Mouse (Mus musculus) layer of hippocampus, postnatal 25 days (tissue): ENCODE results near the gene Eif4ebp2. TPM values are rescaled to one million over a fixed set of nuclear protein-coding genes. Genes with fewer than 3 reads are reported as not detected.

Source experiments
- DNase-seq, 2 experiments: peaks; one replicate each; pipeline ENCODE4 v3.0.0; 2022; ENCODE audit warnings: mixed read lengths in 2 of 2, low spot score in 1 of 2; ENCODE audit errors: extremely low spot score in 1 of 2
- total RNA-seq, 2 experiments: library from RNA; stranded (reverse); gene quantifications; 2 replicates each; pipeline ENCODE4 v1.2.3; 2021

The Eif4ebp2 gene
- 10 to 100 TPM; 49.2 to 51.1 TPM for total RNA-seq

DNA sequence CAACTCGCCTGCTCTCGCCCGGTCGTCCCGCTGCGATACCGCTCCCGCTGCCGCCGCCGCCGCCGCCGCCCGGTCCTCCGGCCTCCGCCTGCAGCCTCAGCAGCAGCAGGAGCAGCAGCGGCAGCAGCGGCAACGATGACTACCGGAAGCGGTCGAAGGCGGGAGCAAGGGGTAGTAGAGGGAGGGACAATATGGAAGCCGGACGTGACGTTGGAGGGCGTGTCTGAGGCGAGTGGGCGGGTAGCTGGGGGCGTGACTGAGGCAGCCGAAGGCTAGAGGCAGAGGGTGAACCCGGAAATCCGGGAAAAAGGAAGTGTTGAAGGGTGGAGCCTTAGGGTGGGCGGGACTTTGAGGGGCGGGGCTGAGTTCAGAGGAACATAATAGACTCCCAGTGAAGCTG, at the start of gene Eif4ebp2:
TSS of gene Eif4ebp2 (minus strand) at position 17 of the 400 bp plus-strand sequence.
- DNase-seq = peak; percentile 96 to 97

DNA sequence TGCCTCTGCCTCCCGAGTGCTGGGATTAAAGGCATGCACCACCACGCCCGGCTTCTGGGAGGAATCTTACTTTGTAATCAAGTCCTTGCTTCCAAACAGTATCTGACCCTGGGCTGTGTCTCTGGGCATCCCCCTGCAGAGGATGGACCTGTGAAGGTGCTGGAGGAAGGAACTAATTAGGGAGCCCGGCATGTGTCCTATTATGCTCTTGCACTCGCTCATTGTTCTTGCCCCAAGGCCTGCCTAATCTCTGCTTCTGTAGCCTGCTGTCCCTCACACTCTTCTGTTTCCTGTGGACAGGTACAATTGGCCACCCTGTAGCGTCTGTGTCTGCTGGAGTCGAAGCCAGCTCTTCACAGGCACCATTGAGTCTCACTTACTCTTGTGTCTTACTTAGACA, 48.3 kb upstream of the Eif4ebp2 start:
- no peak for DNase-seq

DNA sequence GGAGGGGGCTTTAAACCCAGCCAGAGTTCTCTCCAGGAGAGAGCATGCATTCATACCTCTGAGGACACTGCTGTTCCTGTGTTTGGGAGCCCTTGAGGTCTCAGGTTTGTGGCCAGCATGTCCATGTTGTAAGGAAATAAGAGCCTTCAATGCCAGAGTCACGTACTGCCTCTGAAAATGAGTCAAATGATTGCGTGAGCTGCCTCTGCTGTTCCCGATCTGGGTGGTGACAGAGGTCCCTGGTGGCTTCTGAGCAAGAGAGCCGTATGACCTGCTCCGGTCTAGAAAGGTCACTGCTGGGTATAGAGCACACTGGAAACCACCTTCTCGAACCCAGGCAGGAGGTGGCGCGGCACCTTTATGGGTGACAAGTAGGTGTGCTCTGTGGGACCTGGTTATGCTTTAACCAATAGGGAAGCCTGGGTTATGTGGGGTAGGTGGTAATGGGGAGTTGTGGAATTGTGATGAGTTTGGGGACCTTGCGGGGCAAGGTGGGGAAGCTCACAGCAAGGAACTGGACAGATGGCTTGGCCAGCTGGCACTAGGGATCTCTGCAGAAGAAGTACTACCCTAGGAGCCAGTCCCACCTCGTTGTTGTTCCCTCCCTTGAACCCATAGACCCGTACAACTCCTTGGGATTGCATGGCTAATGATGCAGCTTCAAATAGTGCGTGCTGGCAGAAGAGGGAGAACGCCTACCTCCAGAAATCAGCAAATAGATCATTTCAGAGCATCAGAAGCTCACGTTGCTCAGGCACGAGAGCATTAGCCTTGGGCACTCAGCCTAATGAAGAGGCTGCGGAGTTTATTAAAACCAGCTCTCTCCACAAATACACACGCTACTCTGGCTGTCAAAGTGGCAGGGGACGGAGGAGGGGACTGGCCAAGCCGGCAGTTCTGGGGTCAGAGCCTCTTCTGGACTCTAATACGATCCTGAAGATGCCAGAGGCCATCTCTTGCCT, 47.3 kb upstream of the Eif4ebp2 start:
- DNase-seq = no peak

DNA sequence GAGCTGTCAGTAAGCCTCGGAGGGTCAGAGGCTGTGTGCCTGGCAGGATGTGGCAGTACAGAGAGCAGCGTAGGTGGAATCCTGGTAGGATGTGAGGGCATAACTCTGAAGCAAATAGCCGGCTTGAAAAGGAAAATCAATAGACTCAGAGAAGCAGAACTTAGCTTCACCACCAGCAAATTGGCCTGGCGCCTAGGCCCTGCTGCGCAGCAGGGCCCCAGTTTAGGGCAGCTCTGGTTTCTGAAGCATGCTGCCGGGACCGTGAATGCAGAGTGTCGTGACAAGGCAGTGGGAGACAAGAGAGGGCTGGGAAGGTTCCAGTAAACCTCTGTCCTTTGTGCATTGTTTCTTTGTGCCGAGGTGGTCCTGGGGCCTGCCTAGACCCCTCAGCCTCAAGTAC, 43.8 kb upstream of the Eif4ebp2 start:
- DNase-seq = no peak

DNA sequence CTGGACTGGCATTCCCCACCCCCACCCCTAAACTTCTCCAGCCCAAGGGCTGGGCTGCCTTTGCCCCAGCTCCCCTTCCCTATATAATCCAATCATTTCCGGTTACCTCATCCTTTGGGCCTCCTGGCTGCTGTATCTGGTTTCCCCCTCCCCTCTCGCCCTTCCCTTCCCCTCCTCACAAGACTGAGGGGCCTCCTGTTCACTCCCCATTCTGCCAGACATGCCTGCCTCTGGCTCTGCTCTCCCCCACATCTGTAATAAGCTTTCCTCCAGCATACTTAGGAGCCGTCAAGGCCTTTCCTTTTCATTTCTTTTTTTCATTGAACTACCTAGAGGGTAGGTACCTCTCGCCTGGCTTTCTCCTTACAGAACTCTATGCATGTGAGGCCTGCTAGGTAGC, 43.0 kb upstream of the Eif4ebp2 start:
- no peak for DNase-seq

GRCm38 (mm10) chr10:61492040-61492439, 39.6 kb upstream of the Eif4ebp2 start:
- DNase-seq = peak; percentile 66 to 87

- DNase-seq = no peak
These were observed 39.1 kb upstream of the Eif4ebp2 start for GRCm38 (mm10) chr10:61491573-61491972.

DNA sequence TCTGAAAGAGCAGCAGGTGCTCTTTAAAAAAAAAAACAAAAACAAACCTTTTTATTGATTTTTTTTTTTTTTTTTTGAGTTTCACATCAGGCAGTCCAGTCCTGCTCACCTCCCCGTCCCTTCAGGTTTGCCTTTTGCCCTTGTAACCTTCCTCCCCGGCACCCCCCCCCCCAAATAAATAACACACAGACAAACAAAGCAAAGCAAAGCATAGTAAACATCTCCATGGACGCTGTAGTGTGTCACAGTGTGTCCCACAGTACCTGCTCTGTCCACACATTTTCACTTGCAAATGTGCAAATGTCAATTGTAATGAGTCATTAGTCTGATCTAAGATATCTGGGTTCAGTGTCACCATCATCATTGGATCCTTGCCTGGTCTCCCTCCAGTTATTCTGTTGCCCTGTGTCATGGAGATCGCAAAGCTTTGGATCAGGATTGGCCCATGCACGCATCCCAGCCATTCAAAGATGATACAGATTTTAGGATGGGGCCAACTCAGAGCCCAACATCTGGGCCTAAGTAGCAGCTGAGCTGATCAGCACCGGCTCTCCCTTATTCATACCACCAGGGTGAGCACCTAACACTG, 36.2 kb upstream of the Eif4ebp2 start:
- no peak for DNase-seq

DNA sequence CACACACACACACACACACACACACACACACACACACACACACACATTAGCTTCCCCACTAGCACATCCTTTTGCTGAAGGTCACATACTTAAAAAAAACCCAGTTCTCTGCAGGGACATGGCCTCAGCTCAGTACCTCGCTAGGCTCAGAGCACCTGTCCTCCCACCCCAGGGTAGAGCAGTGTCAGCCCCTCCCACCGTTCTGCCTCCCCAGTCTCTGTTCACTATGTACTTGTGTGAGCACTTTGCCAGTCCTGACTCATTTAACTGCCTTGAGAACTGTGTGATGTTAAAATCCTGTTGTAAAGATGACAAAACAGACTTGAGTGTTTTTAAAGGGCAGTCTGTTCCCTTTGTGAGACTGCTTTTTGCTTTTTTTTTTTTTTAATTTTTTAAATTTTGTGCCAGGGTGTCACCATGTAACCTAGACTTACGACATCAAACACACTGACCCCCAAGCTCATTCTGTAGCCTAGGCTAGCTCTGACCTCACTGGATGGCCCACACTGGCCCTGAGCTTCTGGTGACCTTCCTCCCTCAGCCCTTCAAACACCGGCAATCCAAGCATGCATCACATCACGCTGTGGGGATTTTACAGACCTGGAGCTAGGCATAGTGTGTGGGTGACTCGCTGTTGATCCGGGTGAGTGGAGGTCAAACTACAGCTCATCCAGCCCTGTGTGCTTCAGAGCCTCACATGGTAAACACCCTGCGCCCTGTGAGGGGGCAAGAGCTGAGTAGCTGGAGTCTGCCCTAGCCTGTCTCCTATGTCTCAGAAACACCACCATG, 34.3 kb upstream of the Eif4ebp2 start:
- no peak for DNase-seq

- no peak for DNase-seq
These were observed 32.3 kb upstream of the Eif4ebp2 start for GRCm38 (mm10) chr10:61484801-61485200.

DNA sequence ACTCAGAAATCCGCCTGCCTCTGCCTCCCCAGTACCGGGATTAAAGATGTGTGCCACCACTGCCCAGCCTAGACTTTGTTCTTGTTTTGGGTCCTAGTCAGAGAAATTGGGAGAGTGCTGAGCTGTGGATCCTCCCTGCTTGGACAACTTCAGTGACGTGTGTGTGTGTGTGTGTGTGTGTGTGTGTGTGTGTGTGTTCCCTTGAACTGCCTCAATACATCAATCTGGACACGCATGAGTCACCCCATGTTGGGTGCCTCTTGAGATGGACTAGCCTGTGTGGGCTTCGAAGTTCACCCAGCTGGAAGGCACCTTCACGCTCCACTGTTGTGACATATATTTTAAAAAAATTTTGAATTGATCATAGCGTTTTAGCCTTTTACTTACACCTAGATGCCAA, 30.3 kb upstream of the Eif4ebp2 start:
- no peak for DNase-seq

GRCm38 (mm10) chr10:61480488-61480887, 28.0 kb upstream of the Eif4ebp2 start:
- DNase-seq = no peak

GRCm38 (mm10) chr10:61479927-61480326, 27.5 kb upstream of the Eif4ebp2 start:
- DNase-seq = no peak

- no peak for DNase-seq
These were observed 27.0 kb upstream of the Eif4ebp2 start for GRCm38 (mm10) chr10:61479461-61479860.

DNA sequence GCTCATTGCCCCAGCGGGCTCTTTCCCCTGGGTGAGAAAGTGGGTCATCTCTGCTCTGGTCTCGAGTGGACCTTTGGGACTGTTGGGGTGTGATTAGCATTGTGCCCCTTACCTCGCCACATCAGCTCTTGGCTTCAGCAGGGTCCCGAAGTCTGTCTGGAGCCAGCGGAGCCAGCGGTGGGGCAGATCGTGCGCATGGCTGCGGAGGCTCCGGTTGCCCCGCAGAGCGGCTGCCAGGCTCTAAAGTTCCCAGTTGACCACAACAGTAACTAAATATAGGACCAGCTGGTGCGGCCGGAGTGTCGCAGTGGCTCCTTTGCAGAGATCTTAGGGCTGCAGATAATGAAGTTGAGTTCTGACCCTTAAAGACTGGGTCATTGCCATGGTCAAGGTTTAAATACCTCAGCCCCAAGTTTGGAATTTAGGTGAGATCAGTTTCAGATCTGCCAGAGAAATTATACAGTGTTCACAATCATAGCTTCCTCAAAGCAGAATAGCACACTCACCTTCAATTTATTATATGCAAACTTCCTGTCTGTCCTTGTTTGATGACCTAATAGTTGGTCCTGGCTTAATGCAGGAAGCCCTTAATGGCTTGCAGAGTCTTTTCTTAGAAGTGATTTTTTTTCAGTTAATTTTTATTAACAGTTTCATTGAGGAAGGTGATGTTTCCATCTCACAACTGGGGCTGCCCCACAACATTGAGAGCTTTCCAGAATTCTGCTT, 24.1 kb upstream of the Eif4ebp2 start:
- DNase-seq = no peak

DNA sequence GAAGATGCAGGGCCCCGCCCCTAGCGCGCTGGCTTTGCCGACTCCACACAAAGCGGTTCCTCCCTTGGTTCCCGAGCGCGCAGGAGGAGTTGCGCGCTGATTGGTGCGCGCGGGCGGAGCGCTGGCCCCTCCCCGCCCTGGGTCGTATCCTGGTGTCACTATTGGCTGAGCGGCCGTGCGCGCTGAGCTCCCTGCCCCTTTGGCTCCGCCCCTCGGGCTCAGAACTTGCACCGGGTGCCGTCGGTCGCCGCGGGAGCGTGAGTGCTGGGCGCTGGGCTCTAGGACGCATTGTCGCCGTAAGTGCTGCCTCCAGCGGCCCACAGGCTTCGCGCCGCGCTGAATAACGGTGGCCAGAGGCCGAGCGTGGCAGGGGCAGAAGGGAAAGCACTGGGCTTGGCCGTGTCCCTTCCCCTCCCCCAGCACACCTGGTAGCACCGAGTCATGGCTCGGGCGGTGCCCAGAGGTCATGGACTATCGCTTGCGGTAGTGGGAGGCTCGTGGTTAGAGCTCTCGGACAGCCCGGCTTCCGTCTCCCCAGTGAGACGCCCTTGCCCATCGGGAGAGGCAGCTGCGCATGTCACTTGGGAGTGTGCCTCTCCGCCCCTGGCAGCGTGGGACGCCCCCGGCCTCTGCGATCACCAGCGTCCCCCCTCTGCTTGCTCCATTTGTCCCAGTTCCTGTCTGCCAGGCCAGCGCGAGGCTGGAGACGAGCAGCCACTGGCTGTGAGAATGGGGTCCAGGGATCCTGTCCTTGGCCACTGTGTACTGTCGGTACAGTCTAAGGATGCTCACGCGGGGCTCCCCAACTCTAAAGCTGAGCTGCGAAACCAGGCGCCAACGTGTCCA, 23.4 kb upstream of the Eif4ebp2 start, which contains the start of gene Lrrc20:
TSS of gene Lrrc20 (plus strand) at position 208 of the 846 bp plus-strand sequence.
- peak; percentile 78 to 81 for DNase-seq

- DNase-seq = no peak
These were observed 21.9 kb upstream of the Eif4ebp2 start for GRCm38 (mm10) chr10:61474344-61474743.

DNA sequence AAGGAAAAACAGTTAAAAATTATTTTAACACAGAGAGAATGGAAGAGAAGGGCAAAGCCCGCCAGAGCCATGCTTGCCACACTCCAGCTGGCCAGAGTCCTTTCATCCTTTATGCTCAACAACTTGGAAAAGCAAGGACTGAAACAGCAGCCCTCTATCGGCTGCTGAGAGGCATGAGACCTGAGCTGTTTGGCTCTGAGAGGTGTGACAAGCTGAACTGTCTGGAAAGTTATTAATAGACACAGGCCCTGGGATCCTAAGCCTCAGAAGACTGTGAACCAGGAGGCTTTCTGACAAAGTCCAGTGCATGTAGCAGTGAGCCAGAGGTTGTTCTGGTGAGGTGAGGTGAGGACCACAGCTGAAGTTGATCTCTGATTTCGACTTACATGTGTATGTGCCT, 21.2 kb upstream of the Eif4ebp2 start:
- no peak for DNase-seq

DNA sequence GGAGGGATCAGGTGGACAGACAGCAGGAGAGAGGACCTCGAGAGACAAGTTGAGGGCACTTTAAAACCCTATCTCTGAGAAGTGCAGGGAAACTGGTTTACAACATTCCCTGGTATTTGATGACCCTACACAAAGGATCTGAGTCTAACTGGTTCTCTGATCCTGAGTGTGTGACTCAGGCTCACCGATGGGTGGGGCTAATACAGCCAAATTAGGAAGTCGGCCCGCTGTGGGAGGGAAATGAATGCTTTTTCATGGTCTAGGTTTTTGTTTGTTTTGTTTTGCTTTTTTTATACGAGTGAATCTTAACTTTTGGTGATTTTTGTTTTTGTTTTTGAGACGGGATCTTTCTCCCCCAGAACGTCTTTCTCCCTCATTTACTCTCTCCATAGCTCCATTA, 16.4 kb upstream of the Eif4ebp2 start:
- DNase-seq = no peak
